Mouse (Mus musculus) intestine, embryonic 16.5 days (tissue): Measurements from ENCODE around the gene Ttf1. TPM values are rescaled to one million over a fixed set of nuclear protein-coding genes. Genes with fewer than 3 reads are reported as not detected.
"Not testable (repeated sequence)": the region's sequence is repeated elsewhere in the genome, so short reads cannot be mapped to it uniquely, and the experiment has no call there.

Experiments used
- ATAC-seq: fragments of 200-750 bp; cut with Nextera tagmentation; 2 replicates; pipeline ENCODE4 v1.8.0; 2017; ENCODE audit warnings: moderate TSS enrichment, moderate library complexity
- H3K27ac ChIP-seq: fragments of 300-500 bp; sonication (generic); 2 replicates; pipeline ENCODE4 v1.5.1; 2014; ENCODE audit warnings: mild to moderate bottlenecking, low read length
- H3K27me3 ChIP-seq: fragments of 300-500 bp; sonication (generic); replicated peaks from 2 replicates; pipeline ENCODE4 v1.6.1; 2014; ENCODE audit warnings: low read length, control low read depth, mixed read lengths; ENCODE audit not compliant: control insufficient read depth, insufficient read depth
- H3K36me3 ChIP-seq: fragments of 300-500 bp; sonication (generic); 2 replicates; pipeline ENCODE4 v1.6.1; 2014; ENCODE audit warnings: low read length, control low read depth; ENCODE audit not compliant: control insufficient read depth, insufficient read depth
- H3K4me1 ChIP-seq: fragments of 300-500 bp; sonication (generic); 2 replicates; pipeline ENCODE4 v1.6.1; 2014; ENCODE audit warnings: low read length, control low read depth, mixed read lengths; ENCODE audit not compliant: control insufficient read depth, insufficient read depth
- H3K4me2 ChIP-seq: fragments of 300-500 bp; sonication (generic); 2 replicates; pipeline ENCODE4 v1.6.1; 2014; ENCODE audit warnings: low read depth, low read length, control low read depth
- H3K4me3 ChIP-seq: fragments of 300-500 bp; sonication (generic); 2 replicates; pipeline ENCODE4 v1.5.1; 2014; ENCODE audit warnings: mild to moderate bottlenecking, low read length
- H3K9ac ChIP-seq: fragments of 300-500 bp; sonication (generic); 2 replicates; pipeline ENCODE4 v1.6.1; 2014; ENCODE audit warnings: low read depth, low read length
- H3K9me3 ChIP-seq: fragments of 300-500 bp; sonication (generic); 2 replicates; pipeline ENCODE4 v1.6.1; 2016; ENCODE audit warnings: low read length, control low read depth; ENCODE audit not compliant: control insufficient read depth
- WGBS: fragments of 180-500 bp; shearing (Covaris S2); extraction: QIAGEN DNeasy Blood & Tissue Kit; methylation state at CpG from one replicate; pipeline ENCODE4 v1.1.7; 2014; 5-methylcytosine and 5-hydroxymethylcytosine counted together
- polyA plus RNA-seq: library from polyadenylated mRNA; unstranded; fragments of >200 nt; fragmentation: Nextera tagmentation; extraction: Ambion mirVana; gene quantifications from 2 replicates; pipeline ENCODE4 v1.2.1, GENCODE M21; 2015

The Ttf1 gene
- polyA plus RNA-seq, 1 experiment from 2014 or later = 9.2 TPM

DNA sequence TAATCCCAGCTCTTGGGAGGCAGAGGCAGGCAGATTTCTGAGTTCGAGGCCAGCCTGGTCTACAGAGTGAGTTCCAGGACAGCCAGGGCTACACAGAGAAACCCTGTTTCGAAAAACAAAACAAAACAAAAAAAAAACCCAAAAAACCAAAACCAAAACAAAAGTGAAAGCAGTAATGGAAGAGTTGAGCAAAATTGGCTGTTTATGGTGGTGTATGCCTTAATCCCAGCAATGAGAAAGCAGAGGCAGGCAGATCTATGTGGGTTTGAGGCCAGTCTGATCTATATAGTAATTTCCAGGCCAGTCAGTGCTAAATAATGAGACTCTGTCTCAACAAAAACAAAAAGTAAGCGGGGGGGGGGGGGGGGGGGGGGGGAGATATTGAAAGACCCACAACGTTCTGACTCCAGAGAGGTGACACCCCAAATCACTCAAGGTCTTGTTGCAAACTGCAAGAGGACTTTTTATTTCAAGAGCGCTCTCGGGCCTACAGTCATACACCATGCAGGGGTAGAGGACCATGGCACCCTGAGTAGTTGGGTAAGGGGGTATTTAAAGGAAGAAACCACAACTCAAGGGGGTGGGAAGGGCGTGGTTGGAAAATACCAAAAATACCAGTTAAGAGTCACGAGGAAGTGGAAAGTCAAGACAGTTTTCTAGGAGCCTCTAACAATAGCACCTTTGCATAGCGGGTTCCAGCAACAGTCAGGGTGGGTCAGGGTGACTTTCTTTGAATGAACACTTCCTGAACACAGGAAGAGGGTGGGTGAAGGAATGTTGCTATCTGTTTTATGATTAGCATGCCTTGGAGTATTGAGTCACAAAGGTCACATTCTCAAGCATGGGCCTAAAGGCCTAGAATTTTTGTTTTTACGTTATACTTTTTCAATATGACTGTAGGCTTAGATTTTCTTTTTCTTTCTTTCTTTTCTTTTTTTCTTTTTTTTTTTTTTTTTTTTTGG, 42.6 kb downstream of the Ttf1 start:
- H3K4me3 ChIP-seq, H3K4me1 ChIP-seq, H3K27ac ChIP-seq, H3K36me3 ChIP-seq, H3K9me3 ChIP-seq, H3K27me3 ChIP-seq, ATAC-seq, H3K9ac ChIP-seq, H3K4me2 ChIP-seq: not testable (repeated sequence)
- WGBS = 80% methylated on average over 9 of the region's 10 CpGs

DNA sequence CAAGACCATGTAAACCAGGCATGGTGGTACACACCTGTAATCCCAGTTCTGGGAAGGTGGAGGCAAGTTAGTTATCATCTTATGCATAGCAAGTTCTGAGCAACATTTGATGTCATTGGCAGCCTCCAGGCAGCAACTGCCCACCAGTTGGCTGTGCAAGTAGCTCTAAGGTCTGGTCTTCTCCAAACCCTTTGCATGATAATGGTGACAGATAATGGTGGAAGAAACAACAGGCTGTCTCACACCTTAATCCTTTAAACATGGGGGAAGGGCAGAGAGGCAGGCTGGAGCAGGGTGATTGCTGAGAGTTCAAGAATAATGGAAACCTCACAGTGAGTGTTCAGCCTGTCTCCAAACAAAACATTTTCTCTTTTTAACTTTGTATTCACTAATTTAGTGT, 60.9 kb downstream of the Ttf1 start:
- H3K9ac ChIP-seq = no peak overlapping the region
- H3K4me3 ChIP-seq = no peak overlapping the region
- no peaks in the 10 kb centered on the region for H3K9me3 ChIP-seq
- H3K4me1 ChIP-seq = peaks cover under 1% of the 10 kb centered on the region; the same call in 1 of the 2 replicates
- H3K36me3 ChIP-seq = no peaks in the 10 kb centered on the region
- no peak overlapping the region for H3K27ac ChIP-seq
- no peak for ATAC-seq
- H3K27me3 ChIP-seq = no peaks in the 10 kb centered on the region
- no peak overlapping the region for H3K4me2 ChIP-seq

- no peaks in the 10 kb centered on the region for H3K36me3 ChIP-seq
- 61% methylated on average over 3 of the region's 3 CpGs for WGBS
- H3K9ac ChIP-seq = no peak overlapping the region
- H3K4me3 ChIP-seq = no peak overlapping the region
- ATAC-seq = no peak
- no peaks in the 10 kb centered on the region for H3K27me3 ChIP-seq
- no peaks in the 10 kb centered on the region for H3K9me3 ChIP-seq
- peaks cover 6% of the 10 kb centered on the region for H3K4me1 ChIP-seq
- H3K4me2 ChIP-seq = no peak overlapping the region
- H3K27ac ChIP-seq = no peak overlapping the region
Measured at GRCm38 (mm10) chr2:29122446-29122845, 62.4 kb downstream of the Ttf1 start.

DNA sequence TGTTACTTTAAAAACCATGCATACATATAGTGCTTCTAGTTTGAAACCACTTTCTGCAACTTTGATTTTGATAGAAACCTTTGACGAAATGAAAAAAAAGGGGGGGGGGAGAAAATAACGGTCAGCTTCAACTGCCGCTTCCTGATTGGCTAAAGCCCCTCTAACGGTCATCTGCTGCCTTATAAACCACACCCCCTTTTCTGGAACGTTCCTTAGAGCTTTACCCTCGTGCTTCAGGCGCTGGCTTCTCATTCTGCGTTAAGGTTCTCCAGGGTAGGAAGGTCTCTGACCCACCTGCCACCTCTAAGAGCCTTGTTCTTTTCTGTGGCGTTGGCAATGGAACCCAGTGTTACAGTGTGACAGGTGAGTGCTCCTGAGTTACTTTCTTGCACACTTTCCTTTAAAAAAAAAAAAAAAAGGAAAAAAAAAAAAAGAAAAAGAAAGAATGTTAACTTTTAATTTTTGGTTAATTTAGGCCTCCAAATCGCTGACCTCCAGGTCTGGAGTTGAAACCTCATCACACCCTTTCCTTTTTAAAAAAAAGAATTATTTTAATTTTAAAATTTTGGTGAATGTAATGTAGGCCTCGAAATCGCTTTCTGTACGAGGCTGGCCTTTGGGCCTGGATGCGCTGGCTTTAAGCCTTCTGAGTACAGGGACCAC, 64.0 kb downstream of the Ttf1 start, which contains the start of gene Setx:
Gene Setx (plus strand): TSS at position 275 of the 663 bp plus-strand sequence.
- Histone ChIP-seq H3K27ac (peak within 1 kb of the TSS; percentile 94), H3K36me3 (no peaks in the 10 kb centered on the region), H3K4me3 (peak within 1 kb of the TSS; percentile 86), H3K9ac (peak within 1 kb of the TSS; percentile 92), H3K4me1 (peaks cover 6% of the 10 kb centered on the region), H3K4me2 (peak within 1 kb of the TSS; percentile 74), H3K9me3 (no peaks in the 10 kb centered on the region), H3K27me3 (no peaks in the 10 kb centered on the region)
- ATAC-seq = no peak
- WGBS = 63% methylated on average over 14 of the region's 14 CpGs

- H3K27ac ChIP-seq = peak overlapping the region; percentile 94
- H3K4me1 ChIP-seq = peaks cover 6% of the 10 kb centered on the region
- ATAC-seq = no peak
- H3K9ac ChIP-seq = peak overlapping the region; percentile 65
- H3K27me3 ChIP-seq = no peaks in the 10 kb centered on the region
- H3K4me3 ChIP-seq = peak overlapping the region; percentile 86
- no peaks in the 10 kb centered on the region; the same call in 1 of the 2 replicates for H3K36me3 ChIP-seq
- H3K4me2 ChIP-seq = peak overlapping the region; percentile 69
- H3K9me3 ChIP-seq = no peaks in the 10 kb centered on the region
- WGBS = under 1% methylated on average over 24 of the region's 24 CpGs
Measured at GRCm38 (mm10) chr2:29124571-29124935, 64.5 kb downstream of the Ttf1 start.

DNA sequence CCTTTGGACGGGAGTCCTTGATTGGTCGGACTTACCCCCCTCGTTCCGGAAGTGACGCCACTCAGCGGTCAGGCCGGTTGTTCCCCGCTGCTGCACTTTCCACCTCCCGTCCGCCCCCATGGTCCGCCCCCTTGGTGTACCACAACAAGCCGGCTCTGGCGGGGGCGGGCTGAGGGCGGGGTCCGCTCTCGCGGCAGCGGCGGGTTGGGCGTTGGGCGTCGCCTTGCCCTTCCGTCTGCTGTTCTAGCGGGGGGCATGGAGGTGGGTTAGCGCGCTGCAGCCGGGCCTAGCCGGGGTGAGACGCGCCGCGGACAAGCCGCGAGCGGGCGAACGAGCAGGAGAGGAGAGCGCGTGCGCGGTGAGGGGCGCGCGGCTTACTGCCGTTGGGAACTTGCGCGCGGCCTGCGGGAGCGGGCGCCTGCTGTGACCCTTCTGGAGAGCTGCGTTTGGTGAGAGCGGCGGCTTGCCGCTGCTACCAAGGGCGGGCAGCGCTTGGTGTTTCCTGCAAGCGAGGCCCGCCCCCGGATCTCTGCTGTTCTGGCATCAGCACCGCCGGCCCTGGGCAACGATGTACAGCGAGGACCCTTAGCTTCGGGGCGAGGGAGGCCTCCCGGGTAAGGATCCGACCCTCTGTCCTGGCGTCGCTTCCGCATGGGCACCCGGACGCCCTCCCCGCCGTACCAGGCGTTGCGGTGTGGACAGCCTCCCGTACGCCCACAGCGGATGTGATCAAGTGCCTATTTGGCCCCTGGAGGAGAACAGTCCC, 65.1 kb downstream of the Ttf1 start:
- Histone ChIP-seq H3K36me3 (peaks cover 4% of the 10 kb centered on the region; the same call in 1 of the 2 replicates), H3K27me3 (no peaks in the 10 kb centered on the region), H3K9ac (peak overlapping the region; percentile 92), H3K4me3 (peak overlapping the region; percentile 86), H3K9me3 (no peaks in the 10 kb centered on the region), H3K27ac (peak overlapping the region; percentile 94), H3K4me2 (peak overlapping the region; percentile 74), H3K4me1 (peaks cover 6% of the 10 kb centered on the region)
- WGBS = under 1% methylated on average over 81 of the region's 81 CpGs
- ATAC-seq = peak; percentile 99

- Histone ChIP-seq H3K36me3 (peaks cover 11% of the 10 kb centered on the region; the same call in 1 of the 2 replicates), H3K4me1 (peaks cover 6% of the 10 kb centered on the region), H3K4me3 (no peak overlapping the region), H3K9ac (no peak overlapping the region), H3K27ac (no peak overlapping the region), H3K9me3 (no peaks in the 10 kb centered on the region), H3K27me3 (no peaks in the 10 kb centered on the region), H3K4me2 (no peak overlapping the region)
- 90% methylated on average over 7 of the region's 7 CpGs for WGBS
- ATAC-seq = no peak
Measured at GRCm38 (mm10) chr2:29130118-29130899, 70.2 kb downstream of the Ttf1 start.

GRCm38 (mm10) chr2:29135161-29135560, 75.1 kb downstream of the Ttf1 start:
- no peak for ATAC-seq

More at GRCm38 (mm10) chr2:29135161-29135560, 75.1 kb downstream of the Ttf1 start:
- Histone ChIP-seq H3K4me2 (no peak overlapping the region), H3K27ac (no peak overlapping the region), H3K27me3 (no peaks in the 10 kb centered on the region), H3K4me1 (no peaks in the 10 kb centered on the region), H3K36me3 (peaks cover 6% of the 10 kb centered on the region; the same call in 1 of the 2 replicates), H3K9me3 (no peaks in the 10 kb centered on the region), H3K9ac (no peak overlapping the region), H3K4me3 (no peak overlapping the region)
